Mouse (Mus musculus) hindbrain, postnatal 0 days (tissue): ENCODE measurements around the gene Tenm4. TPM values are rescaled to one million over a fixed set of nuclear protein-coding genes. Genes with fewer than 3 reads are reported as not detected.

Source experiments
- ATAC-seq: fragments of 200-750 bp; cut with Nextera tagmentation; 2 replicates; pipeline ENCODE4 v1.8.0; 2017; ENCODE audit warnings: mild to moderate bottlenecking, moderate TSS enrichment, moderate library complexity
- DNase-seq: peaks from one replicate; pipeline ENCODE4 v3.0.0-alpha.2; 2015; ENCODE audit warnings: low spot score
- H3K27ac ChIP-seq: fragments of 300-500 bp; sonication (generic); 2 replicates; pipeline ENCODE4 v1.5.1; 2014; ENCODE audit warnings: mild to moderate bottlenecking
- H3K27me3 ChIP-seq: fragments of 300-500 bp; sonication (generic); 2 replicates; pipeline ENCODE4 v1.6.1; 2014; ENCODE audit warnings: low read length, mixed read lengths; ENCODE audit not compliant: insufficient read depth
- H3K36me3 ChIP-seq: fragments of 300-500 bp; sonication (generic); 2 replicates; pipeline ENCODE4 v1.6.1; 2014; ENCODE audit warnings: low read length, mixed read lengths; ENCODE audit not compliant: insufficient read depth
- H3K4me1 ChIP-seq: fragments of 300-500 bp; sonication (generic); 2 replicates; pipeline ENCODE4 v1.6.1; 2014; ENCODE audit warnings: antibody characterized with exemption, low read length, mixed read lengths; ENCODE audit not compliant: insufficient read depth
- H3K4me2 ChIP-seq: fragments of 300-500 bp; sonication (generic); 2 replicates; pipeline ENCODE4 v1.6.1; 2014; ENCODE audit warnings: low read depth, mild to moderate bottlenecking, low read length, moderate library complexity, mixed read lengths
- H3K4me3 ChIP-seq: fragments of 300-500 bp; sonication (generic); 2 replicates; pipeline ENCODE4 v1.5.1; 2014; ENCODE audit warnings: low read length
- H3K9ac ChIP-seq: fragments of 300-500 bp; sonication (generic); replicated peaks from 2 replicates; pipeline ENCODE4 v1.6.1; 2014; ENCODE audit warnings: mild to moderate bottlenecking, low read length, moderate library complexity, mixed read lengths
- H3K9me3 ChIP-seq: fragments of 300-500 bp; sonication (generic); 2 replicates; pipeline ENCODE4 v1.6.1; 2016; ENCODE audit warnings: low read length, mixed read lengths
- CTCF ChIP-seq: IDR thresholded peaks from 2 replicates; pipeline ENCODE4 v1.5.1; 2016; ENCODE audit warnings: antibody characterized with exemption, control low read depth, low read depth
- WGBS: fragments of 180-500 bp; shearing (Covaris S2); extraction: QIAGEN DNeasy Blood & Tissue Kit; methylation state at CpG from one replicate; pipeline ENCODE4 v1.1.7; 2014; 5-methylcytosine and 5-hydroxymethylcytosine counted together
- polyA plus RNA-seq: library from polyadenylated mRNA; unstranded; fragments of >200 nt; fragmentation: Nextera tagmentation; extraction: Ambion mirVana; gene quantifications from 2 replicates; pipeline ENCODE4 v1.2.1, GENCODE M21; 2015
- total RNA-seq: library from RNA; depleted of rRNA; stranded (reverse); fragments of >200 nt; gene quantifications from 2 replicates; pipeline ENCODE4 v1.2.3, GENCODE M21; 2014

Tenm4 gene
- total and polyA plus RNA-seq, 2 experiments from 2014 or later, result 24.1 to 49.7 TPM

DNA sequence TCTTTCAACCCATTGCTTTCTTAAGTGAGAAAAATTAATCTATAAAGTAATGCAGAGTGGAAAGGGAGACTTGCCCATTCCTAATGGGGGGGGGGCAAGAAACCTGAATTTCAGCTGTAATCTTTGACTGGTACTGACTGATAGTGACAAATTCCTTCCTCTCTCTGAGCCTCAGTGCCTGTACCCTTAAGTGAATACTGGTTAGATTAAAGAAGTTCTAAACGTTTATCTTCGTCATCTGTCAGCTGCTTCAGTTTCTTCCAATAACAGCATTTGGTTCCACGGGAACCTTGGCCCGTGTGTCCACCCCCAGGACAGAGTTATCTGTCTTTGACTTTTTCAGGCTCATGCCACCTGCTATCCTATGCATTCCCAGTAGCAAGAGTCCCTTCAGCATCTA is 685.5 kb downstream of the Tenm4 start:
- 78% methylated on average over 4 of the region's 4 CpGs for WGBS
- no peak overlapping the region for H3K9ac ChIP-seq
- H3K4me2 ChIP-seq, result no peak overlapping the region
- no peak for TF ChIP-seq CTCF
- H3K9me3 ChIP-seq, result no peaks in the 10 kb centered on the region
- no peak for DNase-seq
- H3K27ac ChIP-seq, result no peak overlapping the region
- no peaks in the 10 kb centered on the region for H3K36me3 ChIP-seq
- no peak overlapping the region for H3K4me3 ChIP-seq
- ATAC-seq, result no peak
- H3K27me3 ChIP-seq, result no peaks in the 10 kb centered on the region
- H3K4me1 ChIP-seq, result no peaks in the 10 kb centered on the region

DNA sequence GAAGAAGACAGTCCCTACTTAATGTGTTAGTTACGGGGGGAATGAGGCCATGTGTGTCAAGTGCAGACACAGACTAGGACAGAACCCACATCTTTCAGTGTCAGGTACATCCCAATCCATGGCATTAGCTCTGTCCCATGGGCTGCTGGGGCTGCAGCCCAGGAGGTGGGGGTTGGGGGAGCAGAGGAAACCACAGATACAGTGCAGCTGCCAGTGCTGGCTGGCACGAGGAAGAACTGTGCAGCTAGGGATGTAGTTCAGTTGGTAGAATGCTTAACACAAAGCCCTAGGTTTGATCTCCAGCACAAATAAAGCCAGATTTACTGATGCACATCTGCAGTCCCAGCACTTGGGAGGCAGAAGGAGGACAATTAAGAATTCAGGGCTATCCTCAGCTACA is 688.0 kb downstream of the Tenm4 start:
- TF ChIP-seq CTCF, result no peak
- ATAC-seq, result no peak
- WGBS, result 73% methylated on average over 2 of the region's 2 CpGs

DNA sequence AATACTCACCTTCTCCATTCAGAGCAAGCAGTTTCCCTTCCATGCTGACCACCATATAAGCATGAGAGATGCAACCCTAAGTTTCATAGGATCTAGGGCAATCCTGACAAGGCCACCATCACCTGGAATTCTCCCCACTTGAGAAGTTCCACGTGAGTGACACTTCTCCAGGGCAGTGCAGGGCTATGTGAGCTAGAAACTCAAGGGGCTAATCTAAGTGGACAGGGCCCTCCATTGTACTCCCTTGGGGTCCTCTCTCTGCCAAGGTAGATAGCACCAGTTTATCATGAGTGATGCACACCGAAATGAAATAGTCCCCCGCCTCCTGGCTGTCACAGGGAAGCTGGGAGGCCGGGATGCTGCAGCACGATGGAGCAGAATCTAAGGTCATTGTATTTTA is 688.6 kb downstream of the Tenm4 start:
- 0 out of 2 replicates have a peak, but pooled peaks have one; percentile 41 for ATAC-seq
- H3K36me3 ChIP-seq, result no peaks in the 10 kb centered on the region
- WGBS, result 57% methylated on average over 5 of the region's 5 CpGs

More for the DNA sequence above, 688.0 kb downstream of the Tenm4 start:
- DNase-seq, result no peak
- Histone ChIP-seq H3K36me3 (no peaks in the 10 kb centered on the region), H3K4me1 (no peaks in the 10 kb centered on the region), H3K4me3 (no peak overlapping the region), H3K27me3 (no peaks in the 10 kb centered on the region), H3K9ac (no peak overlapping the region), H3K27ac (no peak overlapping the region), H3K9me3 (no peaks in the 10 kb centered on the region), H3K4me2 (no peak overlapping the region)

DNA sequence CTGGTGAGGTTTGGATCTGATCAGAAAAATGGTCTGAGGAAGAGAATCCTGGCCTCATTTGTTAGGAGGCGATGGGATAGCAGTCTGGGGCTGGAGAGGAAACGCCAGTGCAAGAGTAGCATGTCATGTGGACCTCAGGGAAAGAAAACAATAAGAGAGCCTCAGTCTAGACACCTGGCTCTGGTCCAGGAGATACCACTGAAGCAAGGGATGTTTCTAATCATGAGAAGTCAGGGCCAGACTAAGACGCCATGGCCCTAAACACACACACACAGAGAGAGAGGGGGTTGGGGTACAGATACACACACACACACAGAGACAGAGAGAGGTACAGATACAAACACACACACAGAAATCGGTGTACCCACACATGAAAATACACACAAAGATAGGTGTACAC is 689.6 kb downstream of the Tenm4 start:
- Histone ChIP-seq H3K27ac (no peak overlapping the region), H3K27me3 (no peaks in the 10 kb centered on the region), H3K4me3 (no peak overlapping the region), H3K4me1 (peaks cover 5% of the 10 kb centered on the region), H3K36me3 (no peaks in the 10 kb centered on the region), H3K4me2 (no peak overlapping the region), H3K9me3 (no peaks in the 10 kb centered on the region), H3K9ac (no peak overlapping the region)
- TF ChIP-seq CTCF, result no peak
- DNase-seq (no peak), ATAC-seq (no peak)
- 59% methylated on average over 4 of the region's 4 CpGs for WGBS

More for the DNA sequence above, 688.6 kb downstream of the Tenm4 start:
- Histone ChIP-seq H3K4me2 (no peak overlapping the region), H3K27ac (no peak overlapping the region), H3K27me3 (no peaks in the 10 kb centered on the region), H3K4me1 (no peaks in the 10 kb centered on the region), H3K4me3 (no peak overlapping the region), H3K9ac (no peak overlapping the region), H3K9me3 (no peaks in the 10 kb centered on the region)
- TF ChIP-seq CTCF, result no peak
- DNase-seq, result no peak

DNA sequence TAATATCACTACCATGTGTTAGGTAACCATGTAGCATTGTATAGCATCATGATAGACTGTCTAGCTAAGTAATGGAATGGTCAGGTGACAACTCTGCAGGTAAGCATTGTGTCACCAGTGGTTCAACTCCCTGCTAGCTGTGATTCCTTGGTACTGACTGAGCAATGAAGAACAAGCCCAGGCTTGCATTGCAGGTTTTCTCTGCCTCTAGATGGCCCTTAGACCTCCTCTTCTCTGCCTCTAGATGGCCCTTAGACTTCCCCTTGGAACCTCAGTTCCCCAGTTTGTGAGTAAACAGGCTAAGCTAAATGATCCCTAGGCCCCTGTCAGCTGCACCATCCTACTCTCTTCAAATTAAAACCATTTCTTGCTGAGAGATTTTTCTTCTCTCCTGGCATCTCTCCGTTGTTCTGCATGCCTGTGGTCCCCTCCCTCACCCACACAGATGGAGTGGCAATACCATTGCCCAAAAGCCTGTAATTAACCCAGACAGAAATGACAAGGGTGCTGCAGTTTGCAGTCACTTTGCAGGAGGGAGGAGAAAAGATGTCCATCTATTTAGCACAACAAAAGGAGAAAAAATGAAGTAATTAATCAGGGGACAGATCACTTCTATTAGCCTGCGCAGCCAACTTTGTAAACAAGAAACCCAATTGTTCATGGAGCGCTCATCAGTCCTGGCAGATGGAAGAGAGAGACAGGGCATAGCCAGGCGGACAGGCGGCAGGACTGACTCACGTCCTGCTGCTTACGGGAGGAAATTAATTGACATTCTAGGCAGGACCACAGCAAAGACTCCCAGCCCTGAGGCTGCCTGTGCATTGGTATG is 694.1 kb downstream of the Tenm4 start:
- DNase-seq (peak; percentile 62), ATAC-seq (peak; percentile 69)
- H3K27me3 ChIP-seq, result no peaks in the 10 kb centered on the region
- no peaks in the 10 kb centered on the region for H3K9me3 ChIP-seq
- H3K27ac ChIP-seq, result no peak overlapping the region
- no peak overlapping the region for H3K4me2 ChIP-seq
- TF ChIP-seq CTCF, result no peak
- WGBS, result 27% methylated on average over 7 of the region's 7 CpGs
- H3K9ac ChIP-seq, result no peak overlapping the region
- H3K4me3 ChIP-seq, result no peak overlapping the region
- no peaks in the 10 kb centered on the region for H3K36me3 ChIP-seq
- H3K4me1 ChIP-seq, result peaks cover 12% of the 10 kb centered on the region

DNA sequence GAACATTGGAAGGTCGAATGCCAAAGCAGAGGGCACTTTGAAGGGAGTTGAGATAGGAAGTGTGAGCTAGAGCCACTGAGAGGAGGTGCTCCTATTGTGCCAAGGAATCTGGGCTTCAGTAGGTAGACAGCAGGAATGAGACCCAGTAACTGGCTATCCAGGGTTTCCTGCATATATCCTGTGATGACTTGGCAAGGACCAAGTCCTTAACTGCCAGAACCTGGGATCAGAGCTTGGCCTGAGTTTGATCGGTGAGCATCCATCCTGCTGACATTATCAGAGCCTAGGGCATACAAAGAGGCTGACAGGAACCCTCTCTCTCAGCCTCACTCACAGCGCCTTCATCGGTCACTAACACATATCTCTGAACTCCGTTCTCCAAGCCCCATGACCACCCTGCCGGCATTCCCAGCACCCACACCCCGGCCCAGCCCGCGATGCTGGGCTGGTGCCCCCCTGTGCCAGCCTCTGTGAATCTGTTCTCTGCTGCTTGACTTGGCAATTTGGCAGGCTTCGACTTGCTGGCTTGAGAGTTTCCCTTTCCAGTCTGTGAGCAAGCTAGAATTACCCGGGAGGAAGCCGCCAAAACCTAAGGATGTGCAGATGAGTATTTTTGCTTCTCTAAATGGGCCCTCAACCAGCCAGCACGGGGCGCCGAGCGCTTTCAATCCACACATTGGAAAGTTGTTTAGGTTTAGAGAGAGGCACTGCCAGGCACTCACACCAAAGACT is 698.2 kb downstream of the Tenm4 start:
- Histone ChIP-seq H3K36me3 (no peaks in the 10 kb centered on the region), H3K4me3 (no peak overlapping the region), H3K27ac (peak overlapping the region; percentile 6; the same call in 1 of the 2 replicates), H3K9me3 (no peaks in the 10 kb centered on the region), H3K4me2 (peak overlapping the region; percentile 25; the same call in 1 of the 2 replicates), H3K4me1 (peaks cover 18% of the 10 kb centered on the region), H3K9ac (no peak overlapping the region), H3K27me3 (no peaks in the 10 kb centered on the region)
- TF ChIP-seq CTCF, result 0 out of 2 replicates have a peak, but pooled peaks have one; percentile 2
- DNase-seq (peak; percentile 85), ATAC-seq (peak; percentile 80)
- 47% methylated on average over 16 of the region's 16 CpGs for WGBS
